Mouse (Mus musculus): ENCODE data around the gene Vps72. TPM values are rescaled to one million over a fixed set of nuclear protein-coding genes. Genes with fewer than 3 reads are reported as not detected.
"Not testable (repeated sequence)": the region's sequence is repeated elsewhere in the genome, so short reads cannot be mapped to it uniquely, and the experiment has no call there.

The Vps72 gene
- total RNA-seq, 2 experiments from 2014 or later: 42.1 to 43.1 TPM

- no peak overlapping the region for H3K27ac ChIP-seq
- H3K4me3 ChIP-seq: no peak overlapping the region
- intact Hi-C loops (cut with DNase I): loop anchor here (1.0 kb wide), 1 partner anchor 55 kb away; no protein-coding TSS in a partner anchor
- peak; percentile 55 for TF ChIP-seq CTCF (IDR thresholded peaks at IDR 0.05)
- no peak for DNase-seq (ENCODE audit: extremely low spot score in 1 of 2, low spot score in 2 of 2)
Observed at GRCm38 (mm10) chr3:95107898-95108297, 2.9 kb upstream of the Vps72 start.

- intact Hi-C loops (cut with DNase I): no loop called here
- Histone ChIP-seq H3K27ac (no peak overlapping the region), H3K4me3 (no peak overlapping the region)
- no peak for DNase-seq (ENCODE audit: extremely low spot score in 1 of 2, low spot score in 2 of 2)
- no peak for TF ChIP-seq CTCF (IDR thresholded peaks at IDR 0.05)
Observed at GRCm38 (mm10) chr3:95112760-95113159, 1.9 kb downstream of the Vps72 start.

- no peak for DNase-seq (ENCODE audit: extremely low spot score in 1 of 2, low spot score in 2 of 2)
- Histone ChIP-seq H3K4me3 (no peak overlapping the region), H3K27ac (no peak overlapping the region)
- TF ChIP-seq CTCF (IDR thresholded peaks at IDR 0.05): no peak
- intact Hi-C loops (cut with DNase I): no loop called here
Observed at GRCm38 (mm10) chr3:95117751-95118150, 6.9 kb downstream of the Vps72 start.

- TF ChIP-seq CTCF (IDR thresholded peaks at IDR 0.05): no peak
- H3K27ac ChIP-seq: no peak overlapping the region
- intact Hi-C loops (cut with DNase I): no loop called here
- H3K4me3 ChIP-seq: no peak overlapping the region
- DNase-seq (ENCODE audit: extremely low spot score in 1 of 2, low spot score in 2 of 2): no peak
Observed at GRCm38 (mm10) chr3:95121580-95121979, 10.8 kb downstream of the Vps72 start.

- DNase-seq (ENCODE audit: extremely low spot score in 1 of 2, low spot score in 2 of 2): no peak
- intact Hi-C loops (cut with DNase I): no loop called here
- TF ChIP-seq CTCF (IDR thresholded peaks at IDR 0.05): peak; percentile 55
- no peak within 1 kb of the TSS for H3K27ac ChIP-seq
- no peak within 1 kb of the TSS for H3K4me3 ChIP-seq
Observed at GRCm38 (mm10) chr3:95124246-95124645, 13.4 kb downstream of the Vps72 start, which contains the start of gene Tmod4. Gene Tmod4 (plus strand): TSS chr3:95124476.

- no peak overlapping the region for H3K4me3 ChIP-seq
- intact Hi-C loops (cut with DNase I): no loop called here
- H3K27ac ChIP-seq: no peak overlapping the region
- peak in 1 of 2 experiments; percentile 39 for DNase-seq (ENCODE audit: extremely low spot score in 1 of 2, low spot score in 2 of 2)
- TF ChIP-seq CTCF (IDR thresholded peaks at IDR 0.05): no peak
Observed at GRCm38 (mm10) chr3:95124972-95125371, 14.2 kb downstream of the Vps72 start.

GRCm38 (mm10) chr3:95129226-95129651, 18.4 kb downstream of the Vps72 start:
- TF ChIP-seq CTCF (IDR thresholded peaks at IDR 0.05): no peak
- no peak overlapping the region for H3K27ac ChIP-seq
- no peak overlapping the region for H3K4me3 ChIP-seq
- no peak for DNase-seq (ENCODE audit: extremely low spot score in 1 of 2, low spot score in 2 of 2)
- intact Hi-C loops (cut with DNase I): no loop called here

GRCm38 (mm10) chr3:95130081-95130480, 19.3 kb downstream of the Vps72 start:
- Histone ChIP-seq H3K27ac (no peak overlapping the region), H3K4me3 (no peak overlapping the region)
- intact Hi-C loops (cut with DNase I): no loop called here
- no peak for TF ChIP-seq CTCF (IDR thresholded peaks at IDR 0.05)
- no peak for DNase-seq (ENCODE audit: extremely low spot score in 1 of 2, low spot score in 2 of 2)

GRCm38 (mm10) chr3:95132389-95132788, 21.6 kb downstream of the Vps72 start:
- peak; percentile 42 for TF ChIP-seq CTCF (IDR thresholded peaks at IDR 0.05)
- DNase-seq (ENCODE audit: extremely low spot score in 1 of 2, low spot score in 2 of 2); H3K4me3 ChIP-seq; intact Hi-C loops (cut with DNase I); H3K27ac ChIP-seq: not testable (repeated sequence)

- no peak for TF ChIP-seq CTCF (IDR thresholded peaks at IDR 0.05)
- Histone ChIP-seq H3K4me3 (peak overlapping the region; percentile 67), H3K27ac (peak overlapping the region; percentile 90)
- no peak for DNase-seq (ENCODE audit: extremely low spot score in 1 of 2, low spot score in 2 of 2)
- intact Hi-C loops (cut with DNase I): no loop called here
Observed at GRCm38 (mm10) chr3:95133176-95133575, 22.4 kb downstream of the Vps72 start.

- peak; percentile 83 to 89 for DNase-seq (ENCODE audit: extremely low spot score in 1 of 2, low spot score in 2 of 2)
- H3K4me3 ChIP-seq: peak within 1 kb of the TSS; percentile 67
- intact Hi-C loops (cut with DNase I): no loop called here
- TF ChIP-seq CTCF (IDR thresholded peaks at IDR 0.05): peak; percentile 15
- peak within 1 kb of the TSS; percentile 90 for H3K27ac ChIP-seq
Observed at GRCm38 (mm10) chr3:95133680-95134101, 22.9 kb downstream of the Vps72 start, which contains the start of the genes Scnm1 and Lysmd1. Gene Scnm1 (minus strand): TSS chr3:95134011. Gene Lysmd1 (plus strand): TSS chr3:95134088.

GRCm38 (mm10) chr3:95134133-95134532, 23.3 kb downstream of the Vps72 start:
- intact Hi-C loops (cut with DNase I); H3K27ac ChIP-seq: not testable (repeated sequence)
- peak overlapping the region; percentile 67; the same call in 1 of the 2 replicates for H3K4me3 ChIP-seq

GRCm38 (mm10) chr3:95135023-95135422, 24.2 kb downstream of the Vps72 start:
- TF ChIP-seq CTCF (IDR thresholded peaks at IDR 0.05): no peak
- H3K27ac ChIP-seq: peak overlapping the region; percentile 59; the same call in 1 of the 2 replicates
- intact Hi-C loops (cut with DNase I): no loop called here
- peak overlapping the region; percentile 46 for H3K4me3 ChIP-seq
- DNase-seq (ENCODE audit: extremely low spot score in 1 of 2, low spot score in 2 of 2): no peak

More at GRCm38 (mm10) chr3:95134133-95134532, 23.3 kb downstream of the Vps72 start:
- DNase-seq (ENCODE audit: extremely low spot score in 1 of 2, low spot score in 2 of 2): not testable (repeated sequence)
